Mouse (Mus musculus): Measurements from ENCODE around the gene Zfp983. TPM values are rescaled to one million over a fixed set of nuclear protein-coding genes. Genes with fewer than 3 reads are reported as not detected.

Gene Zfp983
- polyA plus RNA-seq, 1 experiment = 1.5 TPM

GRCm38 (mm10) chr17:21691560-21691959, 41.1 kb downstream of the Zfp983 start, which contains the start of gene Gm10226:
TSS of gene Gm10226 (plus strand) at chr17:21691860.
- TF ChIP-seq CTCF (IDR thresholded peaks at IDR 0.05; ENCODE audit: control insufficient read depth, insufficient read depth, low read length) (no peak), POLR2A (IDR thresholded peaks at IDR 0.05; ENCODE audit: borderline replicate concordance, control insufficient read depth, low read depth, low read length) (no peak)
- no peak within 1 kb of the TSS for H3K4me3 ChIP-seq (replicated peaks; ENCODE audit: control insufficient read depth, low read depth, low read length)
- no peak within 1 kb of the TSS for H3K27ac ChIP-seq (ENCODE audit: control insufficient read depth, insufficient read depth, low read depth, low read length, poor library complexity)
- WGBS = 83% methylated on average over 3 of the region's 3 CpGs
- no peaks in the 10 kb centered on the region for H3K4me1 ChIP-seq (ENCODE audit: control insufficient read depth, insufficient read depth, low read length)

GRCm38 (mm10) chr17:21693342-21693741, 42.9 kb downstream of the Zfp983 start:
- 77% methylated on average over 3 of the region's 3 CpGs for WGBS
- Histone ChIP-seq H3K4me1 (ENCODE audit: control insufficient read depth, insufficient read depth, low read length) (no peaks in the 10 kb centered on the region), H3K27ac (ENCODE audit: control insufficient read depth, insufficient read depth, low read depth, low read length, poor library complexity) (no peak overlapping the region), H3K4me3 (replicated peaks; ENCODE audit: control insufficient read depth, low read depth, low read length) (no peak overlapping the region)
- TF ChIP-seq CTCF (IDR thresholded peaks at IDR 0.05; ENCODE audit: control insufficient read depth, insufficient read depth, low read length) = no peak
- TF ChIP-seq POLR2A (IDR thresholded peaks at IDR 0.05; ENCODE audit: borderline replicate concordance, control insufficient read depth, low read depth, low read length) = no peak

- Histone ChIP-seq H3K4me1 (ENCODE audit: control insufficient read depth, insufficient read depth, low read length) (no peaks in the 10 kb centered on the region), H3K27ac (ENCODE audit: control insufficient read depth, insufficient read depth, low read depth, low read length, poor library complexity) (no peak overlapping the region), H3K4me3 (replicated peaks; ENCODE audit: control insufficient read depth, low read depth, low read length) (no peak overlapping the region)
- TF ChIP-seq CTCF (IDR thresholded peaks at IDR 0.05; ENCODE audit: control insufficient read depth, insufficient read depth, low read length) (no peak), POLR2A (IDR thresholded peaks at IDR 0.05; ENCODE audit: borderline replicate concordance, control insufficient read depth, low read depth, low read length) (no peak)
These were observed 45.6 kb downstream of the Zfp983 start for GRCm38 (mm10) chr17:21696073-21696472.

- Histone ChIP-seq H3K4me3 (replicated peaks; ENCODE audit: control insufficient read depth, low read depth, low read length) (no peak overlapping the region), H3K4me1 (ENCODE audit: control insufficient read depth, insufficient read depth, low read length) (no peaks in the 10 kb centered on the region), H3K27ac (ENCODE audit: control insufficient read depth, insufficient read depth, low read depth, low read length, poor library complexity) (0 out of 2 replicates have a peak overlapping the region, but pooled peaks have one; percentile 33)
- no peak for TF ChIP-seq CTCF (IDR thresholded peaks at IDR 0.05; ENCODE audit: control insufficient read depth, insufficient read depth, low read length)
- TF ChIP-seq POLR2A (IDR thresholded peaks at IDR 0.05; ENCODE audit: borderline replicate concordance, control insufficient read depth, low read depth, low read length) = no peak
- WGBS = 29% methylated on average over 5 of the region's 5 CpGs
These were observed 52.1 kb downstream of the Zfp983 start for GRCm38 (mm10) chr17:21702281-21703240.

GRCm38 (mm10) chr17:21703414-21703813, 53.0 kb downstream of the Zfp983 start:
- Histone ChIP-seq H3K4me3 (replicated peaks; ENCODE audit: control insufficient read depth, low read depth, low read length) (no peak overlapping the region), H3K4me1 (ENCODE audit: control insufficient read depth, insufficient read depth, low read length) (no peaks in the 10 kb centered on the region), H3K27ac (ENCODE audit: control insufficient read depth, insufficient read depth, low read depth, low read length, poor library complexity) (no peak overlapping the region)
- no peak for TF ChIP-seq POLR2A (IDR thresholded peaks at IDR 0.05; ENCODE audit: borderline replicate concordance, control insufficient read depth, low read depth, low read length)
- no peak for TF ChIP-seq CTCF (IDR thresholded peaks at IDR 0.05; ENCODE audit: control insufficient read depth, insufficient read depth, low read length)
- 7% methylated on average over 1 of the region's 1 CpGs for WGBS

GRCm38 (mm10) chr17:21707343-21707996, 57.0 kb downstream of the Zfp983 start, which contains the start of gene Zfp760:
TSS of gene Zfp760 (plus strand) at chr17:21707741.
- Histone ChIP-seq H3K4me1 (ENCODE audit: control insufficient read depth, insufficient read depth, low read length) (no peaks in the 10 kb centered on the region), H3K27ac (ENCODE audit: control insufficient read depth, insufficient read depth, low read depth, low read length, poor library complexity) (peak within 1 kb of the TSS; percentile 79), H3K4me3 (replicated peaks; ENCODE audit: control insufficient read depth, low read depth, low read length) (peak within 1 kb of the TSS; percentile 84)
- WGBS = 8% methylated on average over 26 of the region's 26 CpGs
- TF ChIP-seq POLR2A (IDR thresholded peaks at IDR 0.05; ENCODE audit: borderline replicate concordance, control insufficient read depth, low read depth, low read length) = peak; percentile 45; the same call in 1 of the 2 replicates
- TF ChIP-seq CTCF (IDR thresholded peaks at IDR 0.05; ENCODE audit: control insufficient read depth, insufficient read depth, low read length) = no peak

- no peaks in the 10 kb centered on the region for H3K4me1 ChIP-seq (ENCODE audit: control insufficient read depth, insufficient read depth, low read length)
- WGBS = 3% methylated on average over 2 of the region's 2 CpGs
- no peak overlapping the region for H3K4me3 ChIP-seq (replicated peaks; ENCODE audit: control insufficient read depth, low read depth, low read length)
- H3K27ac ChIP-seq (ENCODE audit: control insufficient read depth, insufficient read depth, low read depth, low read length, poor library complexity) = no peak overlapping the region
- TF ChIP-seq POLR2A (IDR thresholded peaks at IDR 0.05; ENCODE audit: borderline replicate concordance, control insufficient read depth, low read depth, low read length) = no peak
- TF ChIP-seq CTCF (IDR thresholded peaks at IDR 0.05; ENCODE audit: control insufficient read depth, insufficient read depth, low read length) = no peak
These were observed 58.0 kb downstream of the Zfp983 start for GRCm38 (mm10) chr17:21708401-21708800.

Other genes with a start within 250 kb of the Zfp983 start
- 0.77 and 4.6 TPM in 2 replicates for gene Zfp54, start 227.4 kb upstream of the Zfp983 start, polyA plus RNA-seq (2011; ENCODE audit: insufficient read depth, insufficient read length, low replicate concordance, missing spikeins)
- gene Zfp51, start 200.2 kb upstream of the Zfp983 start, polyA plus RNA-seq (2011; ENCODE audit: insufficient read depth, insufficient read length, low replicate concordance, missing spikeins) = 3.2 and 6.0 TPM in 2 replicates
- 2.7 and 6.8 TPM in 2 replicates for gene Zfp53, start 161.6 kb upstream of the Zfp983 start, polyA plus RNA-seq (2011; ENCODE audit: insufficient read depth, insufficient read length, low replicate concordance, missing spikeins)
- 3.3 and 4.0 TPM in 2 replicates for gene Zfp52, start 115.1 kb upstream of the Zfp983 start, polyA plus RNA-seq (2011; ENCODE audit: insufficient read depth, insufficient read length, low replicate concordance, missing spikeins)
- gene Zfp948, start 83.6 kb upstream of the Zfp983 start, polyA plus RNA-seq (2011; ENCODE audit: insufficient read depth, insufficient read length, low replicate concordance, missing spikeins) = 1.7 and 2.6 TPM in 2 replicates
- gene Gm10226, start 41.2 kb downstream of the Zfp983 start, polyA plus RNA-seq (2011; ENCODE audit: insufficient read depth, insufficient read length, low replicate concordance, missing spikeins) = 15.0 and 28.9 TPM in 2 replicates
- gene Zfp760, start 57.1 kb downstream of the Zfp983 start, polyA plus RNA-seq (2011; ENCODE audit: insufficient read depth, insufficient read length, low replicate concordance, missing spikeins) = 0.85 and 2.6 TPM in 2 replicates
- gene Zfp229, start 80.2 kb downstream of the Zfp983 start, polyA plus RNA-seq (2011; ENCODE audit: insufficient read depth, insufficient read length, low replicate concordance, missing spikeins) = 3.1 TPM in 1 of 2 replicates, not detected in the other
- gene Zfp820, start 195.1 kb downstream of the Zfp983 start, polyA plus RNA-seq (2011; ENCODE audit: insufficient read depth, insufficient read length, low replicate concordance, missing spikeins) = not detected in 2 replicates